Mouse (Mus musculus): ENCODE measurements around the gene Foxj3. TPM values are rescaled to one million over a fixed set of nuclear protein-coding genes. Genes with fewer than 3 reads are reported as not detected.

Gene Foxj3
- polyA plus RNA-seq, 1 experiment, result 39.4 TPM

GRCm38 (mm10) chr4:119634908-119635660, 98.3 kb downstream of the Foxj3 start:
- no peak for DNase-seq (ENCODE audit: extremely low spot score in 1 of 2, low spot score in 1 of 2)

GRCm38 (mm10) chr4:119635686-119636085, 98.9 kb downstream of the Foxj3 start:
- no peak for DNase-seq (ENCODE audit: extremely low spot score in 1 of 2, low spot score in 1 of 2)

- DNase-seq (ENCODE audit: extremely low spot score in 1 of 2, low spot score in 1 of 2), result no peak
Observed at GRCm38 (mm10) chr4:119636731-119637130, 99.9 kb downstream of the Foxj3 start.

GRCm38 (mm10) chr4:119637176-119637845, 100.5 kb downstream of the Foxj3 start, which contains the start of gene Guca2a:
Gene Guca2a (plus strand): TSS chr4:119637704.
- no peak for DNase-seq (ENCODE audit: extremely low spot score in 1 of 2, low spot score in 1 of 2)

GRCm38 (mm10) chr4:119637946-119638345, 101.1 kb downstream of the Foxj3 start:
- DNase-seq (ENCODE audit: extremely low spot score in 1 of 2, low spot score in 1 of 2), result no peak

GRCm38 (mm10) chr4:119638656-119639055, 101.9 kb downstream of the Foxj3 start:
- DNase-seq (ENCODE audit: extremely low spot score in 1 of 2, low spot score in 1 of 2), result no peak

- no peak for DNase-seq (ENCODE audit: extremely low spot score in 1 of 2, low spot score in 1 of 2)
Observed at GRCm38 (mm10) chr4:119642666-119643065, 105.9 kb downstream of the Foxj3 start.

GRCm38 (mm10) chr4:119657011-119657410, 120.2 kb downstream of the Foxj3 start:
- no peak for DNase-seq (ENCODE audit: extremely low spot score in 1 of 2, low spot score in 1 of 2)

GRCm38 (mm10) chr4:119658246-119658645, 121.4 kb downstream of the Foxj3 start:
- no peak for DNase-seq (ENCODE audit: extremely low spot score in 1 of 2, low spot score in 1 of 2)

- DNase-seq (ENCODE audit: extremely low spot score in 1 of 2, low spot score in 1 of 2), result no peak
Observed at GRCm38 (mm10) chr4:119658731-119659130, 121.9 kb downstream of the Foxj3 start, which contains the start of gene Guca2b. Gene Guca2b (minus strand): TSS chr4:119658954.

- no peak for DNase-seq (ENCODE audit: extremely low spot score in 1 of 2, low spot score in 1 of 2)
Observed at GRCm38 (mm10) chr4:119660007-119660406, 123.2 kb downstream of the Foxj3 start.

GRCm38 (mm10) chr4:119662151-119662550, 125.3 kb downstream of the Foxj3 start:
- no peak for DNase-seq (ENCODE audit: extremely low spot score in 1 of 2, low spot score in 1 of 2)

GRCm38 (mm10) chr4:119662976-119663375, 126.2 kb downstream of the Foxj3 start:
- peak in 1 of 2 experiments; percentile 52 for DNase-seq (ENCODE audit: extremely low spot score in 1 of 2, low spot score in 1 of 2)

- DNase-seq (ENCODE audit: extremely low spot score in 1 of 2, low spot score in 1 of 2), result no peak
Observed at GRCm38 (mm10) chr4:119663409-119664095, 126.7 kb downstream of the Foxj3 start.

GRCm38 (mm10) chr4:119665166-119665565, 128.4 kb downstream of the Foxj3 start:
- no peak for DNase-seq (ENCODE audit: extremely low spot score in 1 of 2, low spot score in 1 of 2)

- DNase-seq (ENCODE audit: extremely low spot score in 1 of 2, low spot score in 1 of 2), result no peak
Observed at GRCm38 (mm10) chr4:119666116-119666515, 129.3 kb downstream of the Foxj3 start.

GRCm38 (mm10) chr4:119667454-119667853, 130.7 kb downstream of the Foxj3 start:
- DNase-seq (ENCODE audit: extremely low spot score in 1 of 2, low spot score in 1 of 2), result peak in 1 of 2 experiments; percentile 61

- DNase-seq (ENCODE audit: extremely low spot score in 1 of 2, low spot score in 1 of 2), result no peak
Observed at GRCm38 (mm10) chr4:119668185-119668584, 131.4 kb downstream of the Foxj3 start.

- no peak for DNase-seq (ENCODE audit: extremely low spot score in 1 of 2, low spot score in 1 of 2)
Observed at GRCm38 (mm10) chr4:119668596-119668995, 131.8 kb downstream of the Foxj3 start.

GRCm38 (mm10) chr4:119669356-119670209, 132.8 kb downstream of the Foxj3 start:
- DNase-seq (ENCODE audit: extremely low spot score in 1 of 2, low spot score in 1 of 2), result peak in 1 of 2 experiments; percentile 32

Measured in frontal cortex, adult 2 months (tissue).